Mouse (Mus musculus): Measurements from ENCODE around the gene Efr3b.

DNA sequence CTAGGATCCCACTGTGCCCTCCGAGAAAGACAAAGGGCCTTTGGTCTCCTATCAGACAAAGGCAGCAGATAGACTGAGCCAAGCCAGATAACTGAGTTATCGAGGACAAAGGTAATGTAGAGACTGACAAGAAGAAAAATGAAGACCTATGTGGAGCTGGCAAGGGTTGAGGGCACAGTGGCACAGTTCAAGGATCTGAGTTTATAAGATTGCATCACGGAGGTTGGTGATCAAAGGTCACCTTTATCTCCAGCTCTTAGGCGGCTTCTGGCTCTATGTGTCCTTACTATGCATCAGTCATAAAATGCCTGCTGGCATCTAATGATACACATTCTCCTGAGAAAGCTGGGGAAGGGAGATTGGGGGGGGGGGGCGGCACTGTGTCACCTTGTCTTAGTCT lies 2.6 kb downstream of the Efr3b start:
- TF ChIP-seq POLR2A (IDR thresholded peaks at IDR 0.05; ENCODE audit: control insufficient read depth, low read depth, low read length) (no peak), CTCF (IDR thresholded peaks at IDR 0.05; ENCODE audit: control insufficient read depth, insufficient read depth, insufficient replicate concordance, low read depth, low read length) (no peak)
